Mouse (Mus musculus): ENCODE data around the gene Ddx27. TPM values are rescaled to one million over a fixed set of nuclear protein-coding genes. Genes with fewer than 3 reads are reported as not detected.
"Not testable (repeated sequence)": the region's sequence is repeated elsewhere in the genome, so short reads cannot be mapped to it uniquely, and the experiment has no call there.

The Ddx27 gene
- total RNA-seq (2021) = 10 to 100 TPM; 10.8 to 11.3 TPM

DNA sequence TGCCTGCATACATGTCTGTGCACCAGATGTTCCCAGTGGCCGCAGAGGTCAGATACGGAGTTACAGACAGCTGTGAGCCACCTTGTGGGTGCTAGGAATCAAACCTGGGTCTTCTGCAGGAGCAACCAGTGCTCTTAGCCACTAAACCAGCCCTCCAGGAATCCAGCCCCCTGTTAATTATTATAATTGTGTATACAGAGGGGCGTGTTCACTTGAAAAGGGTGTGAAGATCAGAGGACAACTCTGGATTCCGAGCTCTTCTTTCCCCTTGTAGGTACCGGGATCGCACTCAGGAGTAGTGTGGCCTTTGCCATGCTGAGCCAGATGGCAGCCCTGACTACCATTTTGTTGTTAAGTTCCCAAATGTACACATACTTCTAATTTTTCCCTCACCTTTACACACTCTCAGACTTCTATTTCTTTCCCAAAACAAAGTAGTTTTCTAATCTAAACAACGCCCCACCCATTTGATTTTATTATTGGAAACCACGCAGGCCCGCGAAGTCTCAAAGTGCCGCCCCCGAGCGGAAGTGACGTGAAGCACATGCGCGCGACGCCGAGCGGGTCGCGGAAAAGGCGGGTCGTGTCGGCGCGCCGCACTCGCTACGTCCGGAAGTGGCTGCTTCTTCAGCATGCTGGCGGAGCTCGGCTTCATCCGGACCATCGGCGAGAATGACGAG lies at the start of gene Ddx27:
TSS of gene Ddx27 (plus strand) at position 492 of the 680 bp plus-strand sequence.
- intact Hi-C loops (cut with DNase I) = no loop called here
- peak; percentile 92 to 95 for DNase-seq

DNA sequence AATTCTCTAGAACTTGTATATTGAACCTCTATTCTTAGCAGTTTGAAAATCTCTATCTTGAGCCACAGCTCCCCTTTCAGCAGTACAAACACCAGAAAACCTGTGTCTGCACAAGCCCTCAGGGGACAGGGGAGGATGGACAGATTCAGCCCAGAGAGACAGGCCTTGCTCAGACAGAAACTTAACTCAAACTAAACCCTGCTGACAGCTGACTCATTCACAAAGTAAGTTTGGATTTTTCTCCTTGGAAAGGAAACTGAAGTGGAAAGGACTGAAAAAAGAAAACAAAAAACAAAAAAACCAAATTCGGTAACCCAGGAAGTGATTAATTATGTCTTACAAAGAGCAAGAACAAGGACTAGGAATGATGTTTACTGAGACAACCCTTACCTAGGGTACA lies 41.8 kb upstream of the Ddx27 start:
- intact Hi-C loops (cut with DNase I) = no loop called here
- no peak for DNase-seq

DNA sequence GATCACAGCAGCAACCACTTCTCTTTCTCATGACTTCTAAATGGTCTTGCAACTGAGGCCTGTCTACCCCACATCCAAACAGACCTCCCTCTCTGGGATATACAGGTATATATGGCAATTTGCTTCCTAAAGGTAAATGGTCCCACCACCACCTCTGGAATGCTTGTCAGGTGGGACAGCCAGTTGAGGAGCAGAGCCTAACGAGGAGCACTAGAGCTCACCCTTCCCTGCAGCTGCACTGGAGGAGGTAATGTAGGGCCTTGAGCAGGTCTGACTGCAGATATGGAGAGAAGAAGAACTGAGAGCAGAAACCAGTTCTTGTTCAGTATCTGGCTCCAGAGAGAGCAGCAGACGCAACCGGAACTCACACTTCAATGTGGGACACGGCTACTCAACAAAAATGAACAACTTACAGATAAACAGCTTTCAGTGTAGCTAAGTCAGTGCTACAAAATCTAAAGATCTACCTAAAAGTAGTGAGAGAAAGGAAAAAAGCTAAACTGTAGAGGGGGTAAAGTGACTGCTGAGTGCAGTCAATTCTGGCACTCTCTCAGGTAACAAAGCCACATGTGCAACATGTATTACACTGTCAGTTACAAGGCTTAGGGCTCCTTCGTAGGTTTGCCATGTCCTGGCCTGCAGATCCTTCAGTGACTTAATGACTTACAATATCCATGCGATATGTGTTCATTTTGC lies 40.7 kb upstream of the Ddx27 start:
- intact Hi-C loops (cut with DNase I) = no loop called here
- no peak for DNase-seq

DNA sequence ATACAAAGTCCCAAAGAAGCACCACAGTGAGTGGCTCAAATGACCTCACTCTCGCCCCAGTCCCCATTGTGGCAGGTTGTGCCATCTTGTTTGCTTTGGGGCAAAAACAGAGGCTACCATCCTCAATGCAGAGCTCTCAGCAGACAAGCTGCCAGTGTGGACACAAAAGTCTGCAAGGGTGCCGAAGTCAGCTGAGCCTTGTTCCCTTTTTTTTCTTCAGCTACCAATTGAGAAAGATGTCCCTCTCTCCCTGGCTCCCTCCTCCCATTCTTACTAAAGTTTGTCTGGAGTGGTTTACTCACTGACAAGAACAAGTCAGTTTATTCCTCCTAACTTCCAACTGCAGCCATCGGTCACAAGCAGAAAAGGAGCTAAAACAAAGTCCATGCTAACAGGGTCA lies 38.6 kb upstream of the Ddx27 start:
- intact Hi-C loops (cut with DNase I) = no loop called here
- no peak for DNase-seq

DNA sequence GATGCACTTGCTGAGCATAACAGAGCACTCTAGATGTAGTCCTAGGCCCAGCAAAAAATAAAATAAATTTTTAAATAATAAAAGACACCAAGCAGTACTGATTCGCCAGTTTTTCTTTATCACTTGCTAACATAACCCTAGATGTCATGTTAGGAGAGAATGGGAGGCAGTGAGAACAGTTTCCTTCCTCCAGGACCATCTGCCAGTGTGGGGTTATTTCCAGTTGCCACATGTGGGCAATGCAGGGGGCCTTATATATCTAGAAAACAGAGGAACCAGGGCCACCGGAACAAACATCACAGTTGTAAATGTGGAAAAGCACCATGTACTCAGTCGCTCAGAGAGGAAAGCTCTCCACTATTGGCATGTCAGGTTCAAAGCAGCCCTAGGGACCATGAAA lies 37.5 kb upstream of the Ddx27 start:
- intact Hi-C loops (cut with DNase I) = no loop called here

DNA sequence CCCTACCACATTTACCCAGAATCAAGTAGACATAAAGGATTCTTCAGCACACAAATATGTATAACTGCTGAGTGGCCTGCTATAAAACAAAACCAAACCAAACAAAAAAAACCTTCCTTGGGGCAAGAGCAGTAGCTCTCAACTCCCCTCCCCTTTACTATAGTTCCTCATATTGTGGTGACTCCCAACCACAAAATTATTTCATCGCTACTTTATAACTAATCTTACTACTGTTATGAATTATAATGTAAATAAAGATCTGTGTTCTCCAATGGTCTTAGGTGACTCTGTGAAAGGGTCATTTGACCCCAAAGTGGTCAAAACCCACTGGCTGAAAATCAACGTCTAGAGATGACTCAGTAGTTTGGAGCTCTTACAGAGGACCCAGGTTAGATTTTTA lies 34.8 kb upstream of the Ddx27 start:
- intact Hi-C loops (cut with DNase I) = no loop called here
- DNase-seq = no peak

More for the DNA sequence above, 37.5 kb upstream of the Ddx27 start:
- DNase-seq = no peak

DNA sequence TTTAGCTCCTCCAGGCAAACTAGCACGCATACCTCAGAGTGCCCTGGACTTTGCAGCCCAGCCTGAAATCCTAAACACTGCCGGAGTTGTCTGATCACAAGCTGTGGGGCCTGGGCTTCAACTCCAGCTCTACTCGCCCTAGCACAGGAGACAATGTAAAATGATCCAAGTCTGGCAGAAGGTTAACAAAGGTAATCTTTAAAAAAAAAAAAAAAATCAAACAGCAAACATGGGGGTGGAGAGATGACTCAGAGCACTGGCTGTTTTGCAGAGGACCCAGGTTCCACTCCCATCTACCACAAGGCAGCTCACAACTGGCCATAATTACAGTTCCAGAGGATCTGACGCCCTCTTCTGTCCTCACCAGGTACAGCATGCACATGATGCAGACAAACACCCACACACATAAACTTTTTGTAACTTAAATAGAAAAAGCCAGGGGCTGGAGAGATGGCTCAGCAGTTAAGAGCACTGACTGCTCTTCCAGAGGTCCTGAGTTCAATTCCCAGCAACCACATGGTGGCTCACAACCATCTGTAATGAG lies 31.6 kb upstream of the Ddx27 start:
- no peak for DNase-seq
- intact Hi-C loops (cut with DNase I) = no loop called here

DNA sequence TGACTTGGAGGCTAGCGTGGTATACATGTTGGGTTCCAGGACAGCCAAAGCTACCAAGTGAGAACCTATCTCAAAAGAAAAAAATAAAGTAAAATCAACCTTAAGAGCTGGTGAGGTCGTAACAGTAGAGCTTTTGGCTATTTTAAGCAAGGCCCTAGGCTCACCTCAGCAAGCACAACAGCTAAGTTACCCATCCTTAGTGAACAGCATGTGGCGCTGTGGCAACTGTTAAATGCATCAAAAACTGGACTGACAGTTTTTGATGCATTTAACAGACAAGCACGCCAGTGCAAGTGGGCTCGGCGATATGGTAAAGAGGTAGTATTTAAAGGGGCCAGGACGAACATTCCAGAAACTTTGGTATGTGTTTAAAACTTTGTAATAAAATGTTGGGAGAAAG lies 24.1 kb upstream of the Ddx27 start:
- intact Hi-C loops (cut with DNase I) = no loop called here

DNA sequence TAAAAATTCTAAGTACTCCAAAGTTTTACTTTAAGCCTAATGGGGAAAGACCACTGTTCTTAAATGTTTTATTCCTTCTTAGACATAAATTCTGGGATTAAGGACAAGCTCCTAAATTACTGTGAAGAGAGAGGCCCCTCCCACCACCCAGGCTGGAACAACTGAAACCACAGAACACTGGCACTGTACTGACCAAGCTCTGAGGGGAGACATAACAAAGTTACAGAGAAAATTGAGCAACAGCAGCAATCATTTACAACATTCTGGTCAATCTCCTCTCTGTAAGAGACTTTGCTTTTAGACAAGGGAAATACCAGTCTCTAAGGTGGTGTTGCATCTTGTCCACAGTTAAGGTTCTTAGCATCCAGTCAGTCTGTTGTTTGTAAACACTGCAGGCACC lies 23.0 kb upstream of the Ddx27 start:
- DNase-seq = no peak
- intact Hi-C loops (cut with DNase I) = no loop called here

More for the DNA sequence above, 24.1 kb upstream of the Ddx27 start:
- DNase-seq = no peak

DNA sequence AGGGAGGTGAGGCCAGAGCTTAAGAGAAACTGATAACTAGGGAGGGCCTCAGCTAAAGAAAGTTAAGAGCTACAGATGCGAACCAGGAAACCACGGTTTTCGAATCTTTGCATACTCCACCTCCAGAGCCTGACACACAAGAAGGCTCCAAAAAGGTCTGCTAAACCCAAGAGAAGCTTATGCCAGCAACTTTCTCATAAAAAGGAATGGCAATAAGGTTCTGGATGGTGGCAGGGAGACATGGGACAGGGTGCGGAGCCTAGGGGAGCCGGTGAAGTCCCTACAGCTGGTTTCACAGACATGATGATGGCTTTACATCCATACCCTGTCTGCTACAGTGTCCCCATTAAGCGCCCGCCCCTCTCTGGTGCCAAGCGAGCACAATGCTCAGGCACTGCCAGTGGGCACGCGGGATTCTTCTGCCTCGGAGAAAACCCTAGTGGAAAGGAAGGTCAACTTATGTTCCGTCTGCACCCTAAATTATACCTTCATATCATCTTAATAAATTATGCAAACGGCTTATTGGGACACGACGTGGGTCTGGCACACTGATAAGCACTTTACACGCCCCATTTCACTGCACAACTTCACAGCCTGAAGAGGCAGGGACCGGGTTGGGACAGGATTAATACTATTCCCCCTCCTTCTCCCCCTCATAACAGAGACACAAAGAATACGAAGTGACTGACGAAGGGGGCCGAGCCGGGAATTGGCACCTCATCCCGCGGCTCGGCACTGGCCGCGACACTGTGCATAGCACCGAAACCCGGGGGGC lies 19.8 kb upstream of the Ddx27 start:
- DNase-seq = peak in 1 of 2 experiments; percentile 17

DNA sequence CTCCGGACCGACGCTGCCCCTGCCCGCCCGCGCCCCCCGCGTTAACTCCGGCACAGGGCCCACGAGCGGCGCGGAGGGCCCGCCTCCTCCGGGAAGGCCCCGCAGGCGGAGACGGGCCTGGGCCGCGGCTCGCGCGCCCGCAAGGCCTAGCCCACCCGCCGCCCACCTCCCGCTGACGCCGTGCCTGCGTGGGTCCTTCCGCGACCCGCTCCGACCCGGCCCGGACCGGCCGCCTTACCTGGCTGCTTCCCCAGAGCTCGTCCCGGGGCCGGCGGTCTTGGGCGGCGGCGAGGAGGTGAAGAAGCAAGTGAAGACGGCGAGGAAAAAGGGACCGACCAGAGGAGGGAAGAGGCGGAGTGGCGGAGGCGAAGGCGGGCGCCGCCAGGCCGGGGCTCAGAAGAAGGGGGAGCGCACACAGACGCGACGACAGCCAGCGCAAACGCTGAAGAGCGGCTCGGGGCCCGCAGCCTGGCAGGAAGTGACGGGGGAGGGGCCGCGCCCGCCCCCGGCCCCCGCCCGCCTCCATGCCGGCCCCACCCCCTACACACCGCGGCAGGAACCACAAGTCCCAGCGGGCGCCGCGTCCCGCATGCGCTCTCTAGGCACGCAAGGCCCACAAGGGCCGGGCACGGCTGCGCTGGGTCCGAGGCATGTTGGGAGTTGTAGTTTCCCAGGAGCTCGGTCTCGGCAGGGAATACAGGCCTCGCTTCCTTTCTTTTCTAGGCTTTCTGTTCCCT lies 19.0 kb upstream of the Ddx27 start, which contains the start of gene Stau1:
TSS of gene Stau1 (minus strand) at position 504 of the 737 bp plus-strand sequence.
- peak; percentile 92 for DNase-seq
- intact Hi-C loops (cut with DNase I) = no loop called here

More for the DNA sequence above, 19.8 kb upstream of the Ddx27 start:
- intact Hi-C loops (cut with DNase I) = no loop called here

DNA sequence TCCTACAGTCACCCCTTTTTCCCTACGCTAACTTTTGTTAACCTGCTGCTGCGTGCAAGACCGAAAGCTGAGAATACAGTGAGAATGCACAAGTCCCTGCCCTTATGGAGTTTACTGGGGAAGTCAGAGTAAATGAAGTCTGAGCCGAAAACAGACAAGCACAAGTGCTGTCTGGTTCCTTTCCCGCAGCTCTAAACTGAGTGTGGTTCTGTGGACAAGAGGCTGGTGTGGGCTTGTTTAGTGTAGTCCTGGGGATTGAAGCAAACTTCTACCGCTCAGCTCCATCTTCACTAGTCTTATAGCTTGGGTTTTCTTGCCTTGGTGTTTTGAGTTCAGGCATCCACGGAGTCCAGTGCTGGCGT lies 18.5 kb upstream of the Ddx27 start:
- DNase-seq = no peak
- intact Hi-C loops (cut with DNase I) = no loop called here

DNA sequence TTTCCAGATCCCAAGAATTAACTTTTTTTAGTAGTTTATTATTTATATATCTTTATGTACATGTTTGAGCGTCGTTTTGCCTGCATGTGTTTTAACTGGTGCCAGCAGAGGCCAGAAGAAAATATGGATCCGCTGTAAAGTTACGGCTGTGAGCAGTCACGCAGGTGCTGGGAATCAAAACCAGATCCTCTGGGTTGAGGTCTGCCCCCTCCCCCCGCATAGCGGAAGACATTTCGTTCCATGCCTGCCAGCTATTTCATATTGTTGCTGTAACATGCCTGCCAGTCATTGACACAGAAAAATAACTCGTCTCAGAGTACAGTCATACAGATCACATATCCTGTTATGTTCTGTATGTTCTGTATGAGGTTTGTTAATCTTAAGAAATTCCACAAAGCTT lies 13.5 kb upstream of the Ddx27 start:
- DNase-seq = no peak
- intact Hi-C loops (cut with DNase I) = no loop called here

DNA sequence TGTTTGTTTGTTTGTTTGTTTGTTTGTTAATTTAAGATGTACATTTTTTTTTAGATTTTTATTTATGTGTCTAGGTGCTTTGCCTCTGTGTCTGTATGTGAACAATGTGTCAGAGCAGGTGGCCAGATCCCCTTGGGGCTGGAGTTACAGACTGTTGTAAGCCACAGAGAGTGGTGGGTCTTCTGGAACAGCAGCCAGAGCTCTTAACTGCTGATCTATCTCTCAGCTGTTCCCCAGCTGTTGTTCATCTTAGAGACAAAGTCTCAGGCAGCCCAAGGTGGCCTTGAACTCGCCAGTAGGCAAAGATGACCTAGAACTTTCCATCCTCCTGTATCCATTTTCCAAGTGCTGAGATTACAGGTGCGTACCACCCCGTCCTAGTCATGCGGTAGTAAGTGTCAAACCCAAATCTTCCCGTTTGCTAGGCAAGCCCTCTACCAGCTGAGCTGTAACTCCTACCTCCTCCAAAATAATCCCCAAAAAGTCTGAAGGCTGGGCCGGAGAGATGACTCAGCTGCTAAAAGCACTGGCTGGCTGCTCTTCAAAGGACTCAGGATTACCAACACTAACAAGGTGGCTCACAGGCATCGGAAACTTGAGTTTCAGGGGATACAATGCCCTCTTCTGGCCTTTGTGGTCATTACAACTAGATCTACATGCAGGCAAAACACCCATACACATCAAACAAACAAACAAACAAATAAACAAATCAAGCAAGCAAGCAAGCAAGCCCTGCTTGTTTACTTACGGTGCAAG lies 10.7 kb upstream of the Ddx27 start:
- intact Hi-C loops (cut with DNase I) = loop anchor here (1.0 kb wide), 1 partner anchor 48 kb away; no protein-coding TSS in a partner anchor
- peak; percentile 61 to 73 for DNase-seq

DNA sequence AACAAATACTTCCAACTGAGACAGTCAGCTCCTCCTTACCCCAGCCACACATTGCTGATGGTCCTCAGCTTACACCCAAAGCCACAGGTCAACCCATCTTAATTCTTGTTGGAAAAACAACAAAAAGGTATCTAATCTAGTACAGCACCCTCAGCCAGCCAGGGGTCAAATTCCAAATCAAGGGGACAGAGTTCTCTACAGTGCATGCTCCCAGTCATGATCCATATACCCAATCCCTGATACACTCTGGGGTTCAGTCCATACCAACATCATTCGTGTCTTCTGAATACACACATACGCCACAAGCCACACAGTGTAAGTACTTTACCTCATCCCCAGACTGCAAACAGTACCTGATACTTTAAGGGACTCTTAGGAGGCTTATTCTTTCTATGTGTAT lies 8.6 kb upstream of the Ddx27 start:
- no peak for DNase-seq
- intact Hi-C loops (cut with DNase I) = no loop called here

DNA sequence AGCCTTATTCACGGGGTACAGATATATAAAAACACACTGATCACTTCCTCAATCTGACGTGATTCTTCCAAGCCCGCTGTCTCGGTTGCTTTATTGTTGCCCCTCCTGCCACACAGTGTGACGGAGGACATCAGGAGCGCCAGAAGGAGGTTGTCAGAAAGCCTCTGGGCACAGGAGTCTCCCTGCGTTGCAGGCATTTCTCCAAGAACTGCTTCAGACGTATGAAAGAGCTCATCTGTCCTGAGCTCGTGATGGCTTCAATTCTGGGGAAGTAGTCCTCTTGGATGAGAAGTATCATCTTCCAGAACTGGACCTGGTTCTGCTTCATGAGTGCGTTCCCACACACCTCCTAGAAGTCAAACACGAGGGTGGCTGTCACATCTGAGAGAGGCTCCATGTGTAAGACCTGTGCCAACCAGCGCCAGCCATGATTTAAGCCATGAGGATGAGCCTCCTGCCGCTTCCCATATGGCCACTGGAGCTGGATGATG lies 7.9 kb upstream of the Ddx27 start:
- intact Hi-C loops (cut with DNase I) = no loop called here
- no peak for DNase-seq

DNA sequence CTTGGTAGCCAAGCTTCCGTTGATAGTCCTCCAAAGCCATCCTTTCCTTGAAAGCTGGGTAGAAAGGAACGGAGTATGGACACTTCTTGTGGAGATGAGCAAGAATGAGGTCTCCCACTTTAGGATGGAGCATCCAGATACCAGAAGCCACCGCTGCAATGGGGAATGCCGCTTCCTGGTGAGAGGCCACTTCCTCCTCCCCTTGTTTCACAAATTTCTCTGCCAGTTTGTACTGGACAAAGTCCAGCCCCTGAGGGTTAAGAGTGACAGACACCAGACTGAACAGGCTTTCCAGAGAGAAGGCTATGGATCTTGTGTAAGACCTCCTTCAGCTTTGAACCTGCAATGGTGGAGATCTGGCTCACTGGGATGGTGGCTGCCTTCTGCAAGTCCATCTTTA lies 7.4 kb upstream of the Ddx27 start:
- intact Hi-C loops (cut with DNase I) = not testable (repeated sequence)

DNA sequence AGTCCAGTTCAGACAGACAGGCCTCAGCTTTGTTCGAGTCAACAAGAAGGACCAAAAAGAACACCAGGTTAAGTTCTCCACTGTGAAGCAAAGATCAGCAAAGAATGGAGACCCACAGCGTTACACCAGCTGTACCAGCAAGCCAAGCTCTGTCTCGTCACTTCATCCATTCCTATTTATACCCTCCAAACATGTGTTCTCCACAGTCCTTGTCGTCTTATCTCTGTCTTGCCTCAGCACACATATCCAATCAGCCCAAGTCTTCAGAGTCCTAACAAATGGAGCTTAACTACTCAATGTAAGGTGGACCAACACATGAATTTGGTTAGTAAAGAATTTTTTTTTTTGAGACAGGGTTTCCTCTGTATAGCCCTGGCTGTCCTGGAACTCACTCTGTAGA lies 5.5 kb upstream of the Ddx27 start:
- intact Hi-C loops (cut with DNase I) = no loop called here
- no peak for DNase-seq

More for the DNA sequence above, 7.4 kb upstream of the Ddx27 start:
- DNase-seq = not testable (repeated sequence)

DNA sequence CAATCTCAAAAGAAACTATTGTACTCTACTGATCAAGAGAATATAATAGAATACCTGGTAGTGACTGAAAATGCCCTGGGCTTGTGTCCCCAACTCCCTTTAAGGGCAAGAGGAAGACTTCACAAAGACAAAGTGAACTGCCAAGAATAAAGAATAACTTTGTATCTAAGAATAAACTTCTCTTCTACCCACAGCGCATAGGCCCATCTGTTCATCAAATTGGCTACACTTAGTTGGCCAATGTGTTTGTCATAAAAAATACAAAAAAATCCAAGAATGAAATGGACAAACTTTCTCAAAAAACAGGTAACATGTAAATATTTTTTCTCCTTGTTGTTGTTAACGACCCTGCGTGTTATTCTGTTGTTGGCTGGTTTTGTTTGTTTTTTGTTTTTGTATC lies 4.4 kb upstream of the Ddx27 start:
- no peak for DNase-seq
- intact Hi-C loops (cut with DNase I) = no loop called here

DNA sequence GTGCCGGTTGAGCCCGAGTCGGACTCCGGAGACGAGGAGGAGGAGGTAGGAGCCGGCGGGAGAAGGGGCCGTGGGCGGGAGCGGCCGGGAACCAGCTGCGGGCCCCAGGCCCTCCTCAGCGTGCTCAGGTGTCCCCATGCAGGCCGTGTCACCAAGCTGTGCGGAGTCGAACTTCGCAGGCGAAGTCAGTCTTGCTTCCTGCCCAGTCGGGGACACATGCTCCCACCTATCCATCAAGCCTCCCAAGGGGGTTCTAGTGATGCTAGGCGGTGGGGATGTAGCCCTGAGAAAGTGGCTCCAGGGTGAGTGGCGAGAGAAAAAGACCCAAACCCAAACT lies 357 bp downstream of the Ddx27 start:
- intact Hi-C loops (cut with DNase I) = no loop called here
- DNase-seq = no peak

Measured in heart, postnatal 36 days (tissue).